Mouse (Mus musculus): ENCODE results near the gene Hoga1.
"Not testable (repeated sequence)": the region's sequence is repeated elsewhere in the genome, so short reads cannot be mapped to it uniquely, and the experiment has no call there.

GRCm38 (mm10) chr19:42081613-42082012 lies 36.2 kb downstream of the Hoga1 start:
- not testable (repeated sequence) for TF ChIP-seq GATA1 (IDR thresholded peaks at IDR 0.05; ENCODE audit: borderline replicate concordance, low read length); FLI1 (IDR thresholded peaks at IDR 0.05; ENCODE audit: low read length)
